12 mouse cellular contexts compared by ENCODE assay signal in the genomic region with DNA sequence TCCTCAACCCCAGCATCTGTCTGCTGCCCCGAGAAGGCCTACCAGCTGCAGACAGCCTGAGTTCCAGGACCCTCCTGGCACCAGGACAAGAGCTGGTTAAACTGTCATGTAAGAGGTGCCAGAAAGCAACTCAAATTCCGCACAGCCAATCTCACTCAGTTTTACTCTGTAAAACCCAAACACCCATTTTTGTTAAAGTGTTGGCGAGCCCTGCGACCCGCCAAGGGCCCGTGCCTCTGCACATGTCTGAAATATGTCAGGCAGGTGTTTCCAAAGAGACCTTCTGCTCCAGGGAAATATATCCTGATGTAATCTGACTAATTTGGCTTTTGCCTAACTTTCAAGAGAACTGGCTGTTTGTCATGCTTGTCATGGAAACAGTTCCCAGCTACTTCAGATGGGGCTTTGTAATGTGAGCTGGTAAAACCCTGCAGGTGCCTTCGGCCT. TPM values are rescaled to one million over a fixed set of nuclear protein-coding genes. Genes with fewer than 3 reads are reported as not detected.
DNase-seq lines count a peak whose midpoint lies in the region; ATAC-seq and TF ChIP-seq lines count a peak whose summit lies in the region.
"Had no signal": no experiment of that assay in that cellular context is flagged by ENCODE, and none has a peak within 500 bp of the region (broad histone marks: within the 10 kb centered on the region; RNA-seq: fewer than 3 reads in every experiment).

No protein-coding gene starts in this region.

- no peaks in the 10 kb centered on the region for H3K36me3 ChIP-seq in lung, embryonic 14.5 days (ENCODE audit: insufficient read depth)
- no peaks in the 10 kb centered on the region for H3K36me3 ChIP-seq in limb, embryonic 10.5 days
- H3K36me3 ChIP-seq: embryonic facial prominence, embryonic 13.5 days; liver, embryonic 15.5 days; midbrain, embryonic 12.5 days had no signal

- no peak overlapping the region for H3K9ac ChIP-seq in lung, embryonic 14.5 days
- H3K9ac ChIP-seq: embryonic facial prominence, embryonic 13.5 days; liver, embryonic 15.5 days; midbrain, embryonic 12.5 days had no signal

- 0 out of 2 replicates have a peak overlapping the region, but pooled peaks have one; percentile 6 for H3K27ac ChIP-seq in lung, embryonic 14.5 days (ENCODE audit: low read depth)
- no peak overlapping the region; the same call in 1 of the 2 replicates for H3K27ac ChIP-seq in limb, embryonic 10.5 days
- H3K27ac ChIP-seq: embryonic facial prominence, embryonic 13.5 days; liver, embryonic 15.5 days; midbrain, embryonic 12.5 days had no signal

- no peaks in the 10 kb centered on the region for H3K27me3 ChIP-seq in lung, embryonic 14.5 days (ENCODE audit: insufficient read depth, low read length)
- H3K27me3 ChIP-seq in limb, embryonic 10.5 days (ENCODE audit: low read depth, poor library complexity, severe bottlenecking): no peaks in the 10 kb centered on the region
- H3K27me3 ChIP-seq: embryonic facial prominence, embryonic 13.5 days; liver, embryonic 15.5 days; midbrain, embryonic 12.5 days had no signal

- WGBS in lung, embryonic 14.5 days: 31% methylated on average over 7 of the region's 7 CpGs
- WGBS in limb, embryonic 10.5 days: 43% methylated on average over 7 of the region's 7 CpGs

- no peak for TF ChIP-seq CTCF in lung, embryonic 14.5 days (IDR thresholded peaks at IDR 0.05; ENCODE audit: low read depth)

- no peaks in the 10 kb centered on the region for H3K9me3 ChIP-seq in lung, embryonic 14.5 days (ENCODE audit: low read depth, low read length)
- H3K9me3 ChIP-seq in limb, embryonic 10.5 days (replicated peaks): no peaks in the 10 kb centered on the region
- H3K9me3 ChIP-seq: embryonic facial prominence, embryonic 13.5 days; liver, embryonic 15.5 days; midbrain, embryonic 12.5 days had no signal

- H3K4me3 ChIP-seq in lung, embryonic 14.5 days (ENCODE audit: low read depth, low read length): no peak overlapping the region
- H3K4me3 ChIP-seq in limb, embryonic 10.5 days: no peak overlapping the region
- H3K4me3 ChIP-seq: embryonic facial prominence, embryonic 13.5 days; liver, embryonic 15.5 days; midbrain, embryonic 12.5 days had no signal

- ATAC-seq in lung, embryonic 14.5 days (ENCODE audit: insufficient read depth): no peak

- DNase-seq in lung, embryonic 14.5 days: peak; percentile 55
- no peak for DNase-seq in lung, postnatal 25 days (ENCODE audit: low spot score)
- DNase-seq in embryo, embryonic 10.5 days (ENCODE audit: low spot score): peak; percentile 35
- peak; percentile 39 for DNase-seq in fat pad, adult 2 months (ENCODE audit: extremely low read depth, low read depth, low spot score)
- peak; percentile 38 for DNase-seq in limb, embryonic 10.5 days (ENCODE audit: low spot score)
- DNase-seq in thymus, postnatal 36 days: no peak
- DNase-seq in ovary, adult 18-20 months (ENCODE audit: low spot score): no peak
- DNase-seq: spleen, adult 18-20 months had no signal

- no peak overlapping the region for H3K4me2 ChIP-seq in lung, embryonic 14.5 days
- H3K4me2 ChIP-seq: embryonic facial prominence, embryonic 13.5 days; liver, embryonic 15.5 days; midbrain, embryonic 12.5 days had no signal

- no peaks in the 10 kb centered on the region for H3K4me1 ChIP-seq in lung, embryonic 14.5 days (ENCODE audit: insufficient read depth)
- peaks cover 36% of the 10 kb centered on the region for H3K4me1 ChIP-seq in limb, embryonic 10.5 days
- H3K4me1 ChIP-seq: liver, embryonic 15.5 days; midbrain, embryonic 12.5 days had no signal

RNA-seq across cellular contexts. Expression of a gene that starts 23.5 kb away (rescaled TPM):
- polyA plus RNA-seq in lung, embryonic 14.5 days (2014; fragmentation: Nextera tagmentation; extraction: Ambion mirVana): not detected in 2 replicates
- polyA plus RNA-seq in limb, embryonic 10.5 days (2016; fragmentation: Nextera tagmentation; extraction: Ambion mirVana): not detected in 2 replicates
- polyA plus RNA-seq: embryonic facial prominence, embryonic 13.5 days; liver, embryonic 15.5 days; midbrain, embryonic 12.5 days; thymus, postnatal 0 days had no signal

Comparison
In these comparisons a context has a peak if more than half of its experiments do, and no peak if none do; other contexts are left out.
1. DNase-seq: peak in lung, embryonic 14.5 days (single experiment), embryo, embryonic 10.5 days (single experiment), fat pad, adult 2 months (single experiment) and limb, embryonic 10.5 days (single experiment); none in lung, postnatal 25 days (single experiment), thymus, postnatal 36 days (0 of 2) and ovary, adult 18-20 months (single experiment).